In genomic region chr1:78821733-78822430, GRCm38 (mm10) we compare ENCODE assay signal across 9 mouse cellular contexts. TPM values are rescaled to one million over a fixed set of nuclear protein-coding genes. Genes with fewer than 3 reads are reported as not detected.
A peak's percentile ranks its signal among the peaks of the same experiment; 100 is the strongest.
DNase-seq lines count a peak whose midpoint lies in the region; ATAC-seq and TF ChIP-seq lines count a peak whose summit lies in the region.
"Had no signal": no experiment of that assay in that cellular context is flagged by ENCODE, and none has a peak within 500 bp of the region (broad histone marks: within the 10 kb centered on the region; RNA-seq: fewer than 3 reads in every experiment).

No protein-coding gene starts in this region.

- H3K9ac ChIP-seq in lung, embryonic 14.5 days, result no peak overlapping the region
- no peak overlapping the region for H3K9ac ChIP-seq in midbrain, embryonic 16.5 days (ENCODE audit: low read depth, low read length)

- ATAC-seq in lung, embryonic 14.5 days (ENCODE audit: insufficient read depth), result no peak
- peak; percentile 33; the same call in 1 of the 2 replicates for ATAC-seq in midbrain, embryonic 16.5 days
- no peak for ATAC-seq in erythroblast, adult 5-6 weeks (replicated peaks; ENCODE audit: low FRiP score, poor library complexity, severe bottlenecking)

- no peaks in the 10 kb centered on the region for H3K9me3 ChIP-seq in lung, embryonic 14.5 days (ENCODE audit: low read depth, low read length)
- no peaks in the 10 kb centered on the region for H3K9me3 ChIP-seq in embryonic facial prominence, embryonic 10.5 days
- no peaks in the 10 kb centered on the region for H3K9me3 ChIP-seq in midbrain, embryonic 16.5 days (replicated peaks; ENCODE audit: control insufficient read depth, low read length, poor library complexity, severe bottlenecking)

- peaks cover 20% of the 10 kb centered on the region for H3K4me1 ChIP-seq in lung, embryonic 14.5 days (ENCODE audit: insufficient read depth)
- H3K4me1 ChIP-seq in embryonic facial prominence, embryonic 10.5 days, result peaks cover 50% of the 10 kb centered on the region
- peaks cover 4% of the 10 kb centered on the region; the same call in 1 of the 2 replicates for H3K4me1 ChIP-seq in midbrain, embryonic 16.5 days (ENCODE audit: control insufficient read depth, insufficient read depth, low read length)

- no peak overlapping the region for H3K4me2 ChIP-seq in lung, embryonic 14.5 days
- no peak overlapping the region for H3K4me2 ChIP-seq in midbrain, embryonic 16.5 days (ENCODE audit: low read length)

- no peaks in the 10 kb centered on the region for H3K27me3 ChIP-seq in lung, embryonic 14.5 days (ENCODE audit: insufficient read depth, low read length)
- H3K27me3 ChIP-seq in embryonic facial prominence, embryonic 10.5 days (replicated peaks; ENCODE audit: low read depth, poor library complexity, severe bottlenecking), result no peaks in the 10 kb centered on the region
- H3K27me3 ChIP-seq in midbrain, embryonic 16.5 days (ENCODE audit: control insufficient read depth, insufficient read depth, low read depth, low read length), result no peaks in the 10 kb centered on the region

- peak; percentile 68 for DNase-seq in adrenal gland, adult 2 months
- no peak for DNase-seq in adrenal gland, postnatal 4 days (ENCODE audit: low spot score in 2 of 2)
- DNase-seq in lung, embryonic 14.5 days, result peak; percentile 45
- no peak for DNase-seq in lung, adult 18-20 months
- DNase-seq in embryonic facial prominence, embryonic 10.5 days (ENCODE audit: low spot score), result peak; percentile 54
- no peak for DNase-seq in right cerebral cortex, postnatal 36 days (ENCODE audit: low spot score in 2 of 2)
- DNase-seq: cerebellum, adult 11-12 months had no signal

- H3K4me3 ChIP-seq in lung, embryonic 14.5 days (ENCODE audit: low read depth, low read length), result no peak overlapping the region
- H3K4me3 ChIP-seq in embryonic facial prominence, embryonic 10.5 days, result no peak overlapping the region
- H3K4me3 ChIP-seq in midbrain, embryonic 16.5 days (ENCODE audit: low read depth, low read length), result no peak overlapping the region

- H3K27ac ChIP-seq in lung, embryonic 14.5 days (ENCODE audit: low read depth), result peak overlapping the region; percentile 89; the same call in 1 of the 2 replicates
- peak overlapping the region; percentile 75 for H3K27ac ChIP-seq in embryonic facial prominence, embryonic 10.5 days (replicated peaks)
- peak overlapping the region; percentile 24; the same call in 1 of the 2 replicates for H3K27ac ChIP-seq in midbrain, embryonic 16.5 days (ENCODE audit: low read length)

- TF ChIP-seq CTCF in lung, embryonic 14.5 days (IDR thresholded peaks at IDR 0.05; ENCODE audit: low read depth), result no peak

- WGBS in lung, embryonic 14.5 days, result 83% methylated on average over 15 of the region's 15 CpGs
- WGBS in embryonic facial prominence, embryonic 10.5 days, result 85% methylated on average over 15 of the region's 15 CpGs
- WGBS in midbrain, embryonic 16.5 days, result 89% methylated on average over 15 of the region's 15 CpGs

- no peaks in the 10 kb centered on the region for H3K36me3 ChIP-seq in lung, embryonic 14.5 days (ENCODE audit: insufficient read depth)
- no peaks in the 10 kb centered on the region for H3K36me3 ChIP-seq in embryonic facial prominence, embryonic 10.5 days (replicated peaks)
- no peaks in the 10 kb centered on the region for H3K36me3 ChIP-seq in midbrain, embryonic 16.5 days (ENCODE audit: control insufficient read depth, insufficient read depth, low read length)

RNA-seq across cellular contexts. Expression of gene Kcne4, which starts 5.3 kb away (rescaled TPM):
- 1 to 10 TPM; 3.2 to 8.2 TPM for total RNA-seq in adrenal gland, adult 2 months (2021)
- 0.98 TPM in 2 replicates for polyA plus RNA-seq in adrenal gland, adult 2 months (2012; rRNA removed)
- total RNA-seq in adrenal gland, postnatal 4 days (2021), result 1 to 10 TPM; 6.9 to 7.7 TPM
- polyA plus RNA-seq in lung, embryonic 14.5 days (2014; fragmentation: Nextera tagmentation; extraction: Ambion mirVana), result 10.9 and 12.4 TPM in 2 replicates
- polyA plus RNA-seq in embryonic facial prominence, embryonic 10.5 days (2016; fragmentation: Nextera tagmentation; extraction: Ambion mirVana), result 0.11 and 0.36 TPM in 2 replicates
- 1.2 and 1.5 TPM in 2 replicates for polyA plus RNA-seq in midbrain, embryonic 16.5 days (2015; fragmentation: Nextera tagmentation; extraction: Ambion mirVana)
- total RNA-seq in erythroblast, adult 5-6 weeks (2015; ENCODE audit: low replicate concordance), result not detected in 2 replicates
- total RNA-seq in erythroblast, adult 5-6 weeks (2017; ENCODE audit: low replicate concordance), result not detected in 2 replicates

Comparison
In these comparisons a context has a peak if more than half of its experiments do, and no peak if none do; other contexts are left out.
1. DNase-seq: peak in adrenal gland, adult 2 months (single experiment), lung, embryonic 14.5 days (single experiment) and embryonic facial prominence, embryonic 10.5 days (single experiment); none in adrenal gland, postnatal 4 days (0 of 2), lung, adult 18-20 months (0 of 2) and right cerebral cortex, postnatal 36 days (0 of 2).
2. H3K27ac ChIP-seq: peak in every context shown above with its lines; median percentile 89 in lung, embryonic 14.5 days; 75 in embryonic facial prominence, embryonic 10.5 days; 24 in midbrain, embryonic 16.5 days.